Mouse (Mus musculus): ENCODE results near the gene Cd109. TPM values are rescaled to one million over a fixed set of nuclear protein-coding genes. Genes with fewer than 3 reads are reported as not detected.

Cd109 gene
- polyA plus RNA-seq, 1 experiment: 0.02 TPM

DNA sequence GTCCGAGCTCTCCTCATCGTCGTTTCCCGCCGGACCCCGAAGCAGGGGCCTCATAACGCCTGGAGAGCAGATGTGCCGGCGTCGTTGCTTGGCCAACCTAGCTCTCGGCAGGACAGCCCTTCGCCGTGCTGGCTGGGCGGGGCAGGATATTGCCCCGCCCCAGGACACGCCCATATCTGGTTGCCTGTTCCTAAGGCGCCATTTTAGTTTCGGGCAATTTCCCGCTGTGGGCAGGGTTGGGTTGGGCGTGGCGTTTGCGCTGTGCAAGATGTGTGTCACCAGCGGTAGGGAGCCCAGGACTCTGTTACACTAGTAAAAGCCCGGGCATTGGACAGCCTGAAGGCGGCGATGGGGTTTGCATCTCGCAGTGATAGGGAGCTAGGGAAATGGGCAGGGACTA lies 27.4 kb upstream of the Cd109 start, which contains the start of gene Slc17a5:
TSS of gene Slc17a5 (minus strand) at position 128 of the 400 bp plus-strand sequence.
- no peaks in the 10 kb centered on the region for H3K4me1 ChIP-seq (ENCODE audit: control insufficient read depth, insufficient read depth, insufficient read length)
- DNase-seq (ENCODE audit: low read depth in 1 of 2, low spot score in 2 of 2): peak; percentile 89 to 91
- H3K36me3 ChIP-seq (ENCODE audit: control insufficient read depth, insufficient read depth, low read length): no peaks in the 10 kb centered on the region
- under 1% methylated on average over 27 of the region's 27 CpGs for WGBS
- H3K27ac ChIP-seq (ENCODE audit: insufficient read depth, low read length): peak within 1 kb of the TSS; percentile 68
- no peaks in the 10 kb centered on the region for H3K27me3 ChIP-seq (ENCODE audit: control insufficient read depth, insufficient read depth, low read length)
- no peak for TF ChIP-seq CTCF (IDR thresholded peaks at IDR 0.05; ENCODE audit: extremely low read depth, insufficient read depth, insufficient read length, insufficient replicate concordance)
- TF ChIP-seq POLR2A (IDR thresholded peaks at IDR 0.05; ENCODE audit: low read depth, low read length): peak; percentile 33; the same call in 1 of the 2 replicates
- peak within 1 kb of the TSS; percentile 81 for H3K4me3 ChIP-seq (ENCODE audit: extremely low read depth, insufficient read depth, insufficient read length)

DNA sequence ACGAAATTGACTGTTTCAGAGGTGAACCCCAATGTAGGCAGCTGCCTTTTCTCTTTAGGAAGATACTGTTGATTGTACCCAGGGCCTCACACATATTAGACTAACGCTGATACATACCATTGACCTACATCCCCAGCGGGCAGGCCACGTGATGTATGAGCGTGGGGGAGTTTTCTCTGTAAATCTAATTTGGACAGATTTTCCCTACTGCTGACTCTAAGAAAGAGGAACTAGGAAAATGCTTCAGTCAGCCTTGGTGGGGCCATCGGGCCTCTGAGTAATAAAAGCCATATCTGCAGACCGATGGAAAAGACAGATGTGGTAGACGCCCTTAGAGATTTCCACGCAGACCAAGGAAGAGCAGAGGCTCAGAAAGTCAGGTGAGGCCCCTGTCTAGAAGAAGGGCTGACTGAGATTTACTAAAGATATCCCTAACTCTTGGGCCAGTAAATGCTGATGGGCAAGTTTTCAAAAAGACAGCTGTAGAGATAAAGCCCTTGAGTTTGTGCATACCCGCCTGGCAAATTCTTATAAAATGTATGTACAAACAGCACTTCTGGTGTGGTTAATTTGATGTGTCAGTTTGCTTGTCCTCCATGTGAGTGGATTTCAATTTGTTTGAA lies 26.8 kb upstream of the Cd109 start:
- 16% methylated on average over 10 of the region's 10 CpGs for WGBS
- no peak for TF ChIP-seq POLR2A (IDR thresholded peaks at IDR 0.05; ENCODE audit: low read depth, low read length)
- TF ChIP-seq CTCF (IDR thresholded peaks at IDR 0.05; ENCODE audit: extremely low read depth, insufficient read depth, insufficient read length, insufficient replicate concordance): no peak
- Histone ChIP-seq H3K36me3 (ENCODE audit: control insufficient read depth, insufficient read depth, low read length) (no peaks in the 10 kb centered on the region), H3K27me3 (ENCODE audit: control insufficient read depth, insufficient read depth, low read length) (no peaks in the 10 kb centered on the region), H3K4me1 (ENCODE audit: control insufficient read depth, insufficient read depth, insufficient read length) (no peaks in the 10 kb centered on the region), H3K27ac (ENCODE audit: insufficient read depth, low read length) (peak overlapping the region; percentile 68; the same call in 1 of the 2 replicates), H3K4me3 (ENCODE audit: extremely low read depth, insufficient read depth, insufficient read length) (peak overlapping the region; percentile 49)
- peak; percentile 48 to 58 for DNase-seq (ENCODE audit: low read depth in 1 of 2, low spot score in 2 of 2)

DNA sequence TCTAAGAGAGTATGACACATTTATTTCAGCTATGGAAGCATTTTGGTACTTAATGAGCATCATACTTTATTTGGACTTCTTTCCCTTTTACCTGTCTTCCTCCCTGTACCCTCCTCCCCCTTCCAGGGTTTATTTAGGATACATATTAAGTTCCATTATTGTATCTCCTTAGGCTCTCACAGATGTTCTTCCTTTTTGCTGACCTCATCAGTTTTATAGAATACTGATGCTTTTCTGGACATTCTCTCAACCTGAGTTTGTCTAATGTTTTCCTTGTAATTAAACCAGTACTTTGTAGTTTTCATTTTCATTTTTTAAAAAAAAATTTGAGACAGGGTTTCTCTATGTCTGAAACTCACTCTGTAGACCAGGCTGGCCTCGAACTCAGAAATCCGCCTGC lies 24.9 kb upstream of the Cd109 start:
- no peak overlapping the region for H3K27ac ChIP-seq (ENCODE audit: insufficient read depth, low read length)
- H3K27me3 ChIP-seq (ENCODE audit: control insufficient read depth, insufficient read depth, low read length): no peaks in the 10 kb centered on the region
- H3K4me1 ChIP-seq (ENCODE audit: control insufficient read depth, insufficient read depth, insufficient read length): no peaks in the 10 kb centered on the region
- TF ChIP-seq POLR2A (IDR thresholded peaks at IDR 0.05; ENCODE audit: low read depth, low read length): no peak
- TF ChIP-seq CTCF (IDR thresholded peaks at IDR 0.05; ENCODE audit: extremely low read depth, insufficient read depth, insufficient read length, insufficient replicate concordance): no peak
- DNase-seq (ENCODE audit: low read depth in 1 of 2, low spot score in 2 of 2): no peak
- no peak overlapping the region for H3K4me3 ChIP-seq (ENCODE audit: extremely low read depth, insufficient read depth, insufficient read length)
- H3K36me3 ChIP-seq (ENCODE audit: control insufficient read depth, insufficient read depth, low read length): no peaks in the 10 kb centered on the region
- whole genome bisulfite sequencing: 93% methylated on average over 2 of the region's 2 CpGs

DNA sequence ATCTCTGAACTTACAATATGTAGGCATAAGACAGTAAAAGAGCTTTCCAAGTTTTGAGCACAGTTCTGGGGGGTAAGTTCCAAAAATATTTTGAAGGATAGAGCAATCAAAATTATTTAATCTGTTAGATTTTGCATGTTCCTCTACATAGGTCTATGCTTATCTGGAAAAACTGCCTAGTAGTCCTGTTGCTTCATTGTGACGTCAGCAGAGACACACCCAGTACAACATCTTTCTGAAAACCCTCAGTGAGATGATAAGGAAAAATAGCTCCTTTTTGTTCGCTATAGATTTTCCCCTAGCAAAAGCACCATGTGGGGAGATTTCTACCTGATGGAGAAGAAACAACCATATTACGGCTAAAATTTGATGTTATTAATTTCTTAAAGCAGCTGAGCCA lies 20.1 kb upstream of the Cd109 start:
- no peak for TF ChIP-seq CTCF (IDR thresholded peaks at IDR 0.05; ENCODE audit: extremely low read depth, insufficient read depth, insufficient read length, insufficient replicate concordance)
- no peak for TF ChIP-seq POLR2A (IDR thresholded peaks at IDR 0.05; ENCODE audit: low read depth, low read length)
- H3K27ac ChIP-seq (ENCODE audit: insufficient read depth, low read length): no peak overlapping the region
- H3K27me3 ChIP-seq (ENCODE audit: control insufficient read depth, insufficient read depth, low read length): no peaks in the 10 kb centered on the region
- no peaks in the 10 kb centered on the region for H3K4me1 ChIP-seq (ENCODE audit: control insufficient read depth, insufficient read depth, insufficient read length)
- WGBS: 86% methylated on average over 3 of the region's 3 CpGs
- H3K4me3 ChIP-seq (ENCODE audit: extremely low read depth, insufficient read depth, insufficient read length): no peak overlapping the region
- DNase-seq (ENCODE audit: low read depth in 1 of 2, low spot score in 2 of 2): no peak
- H3K36me3 ChIP-seq (ENCODE audit: control insufficient read depth, insufficient read depth, low read length): no peaks in the 10 kb centered on the region

DNA sequence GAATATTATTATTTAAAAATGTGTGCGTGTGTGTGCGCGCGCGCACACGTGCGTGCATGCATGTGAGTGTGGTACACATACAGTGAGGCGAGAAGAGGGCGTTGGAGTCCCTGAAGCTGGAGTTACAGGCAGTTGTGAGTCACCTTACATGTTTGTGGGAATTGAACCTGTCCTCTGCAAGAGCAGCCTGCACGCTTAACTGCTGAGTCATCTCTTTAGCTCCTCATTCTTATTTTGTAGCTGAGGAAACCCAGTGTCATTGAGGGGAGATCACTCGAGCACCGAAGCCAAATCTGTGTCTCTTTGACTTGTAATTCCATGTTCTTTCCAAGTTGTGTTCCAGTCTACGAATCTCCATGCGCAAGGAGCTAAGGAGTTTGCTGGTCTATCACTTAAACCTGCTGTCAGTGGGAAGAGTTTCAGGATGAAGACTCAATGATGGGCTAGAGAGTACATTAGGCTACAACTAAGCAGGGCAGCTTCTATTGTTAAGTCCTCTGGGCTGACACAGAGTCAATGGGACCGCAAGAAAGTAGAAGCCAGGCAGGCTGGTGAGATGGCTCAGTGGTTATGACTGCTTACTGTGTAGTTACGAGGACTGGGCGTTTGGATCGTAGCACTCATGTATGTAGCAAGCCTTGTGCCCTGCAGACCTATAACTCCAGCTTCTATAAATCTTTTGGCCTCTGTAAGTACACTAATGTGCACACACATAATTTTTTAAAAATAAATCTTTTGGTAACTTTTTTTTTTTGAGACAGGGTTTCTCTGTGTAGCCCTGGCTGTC lies 19.4 kb upstream of the Cd109 start:
- Histone ChIP-seq H3K4me1 (ENCODE audit: control insufficient read depth, insufficient read depth, insufficient read length) (no peaks in the 10 kb centered on the region), H3K4me3 (ENCODE audit: extremely low read depth, insufficient read depth, insufficient read length) (no peak overlapping the region), H3K36me3 (ENCODE audit: control insufficient read depth, insufficient read depth, low read length) (no peaks in the 10 kb centered on the region), H3K27me3 (ENCODE audit: control insufficient read depth, insufficient read depth, low read length) (no peaks in the 10 kb centered on the region), H3K27ac (ENCODE audit: insufficient read depth, low read length) (no peak overlapping the region)
- DNase-seq (ENCODE audit: low read depth in 1 of 2, low spot score in 2 of 2): no peak
- TF ChIP-seq POLR2A (IDR thresholded peaks at IDR 0.05; ENCODE audit: low read depth, low read length): no peak
- no peak for TF ChIP-seq CTCF (IDR thresholded peaks at IDR 0.05; ENCODE audit: extremely low read depth, insufficient read depth, insufficient read length, insufficient replicate concordance)
- WGBS: 82% methylated on average over 18 of the region's 18 CpGs

DNA sequence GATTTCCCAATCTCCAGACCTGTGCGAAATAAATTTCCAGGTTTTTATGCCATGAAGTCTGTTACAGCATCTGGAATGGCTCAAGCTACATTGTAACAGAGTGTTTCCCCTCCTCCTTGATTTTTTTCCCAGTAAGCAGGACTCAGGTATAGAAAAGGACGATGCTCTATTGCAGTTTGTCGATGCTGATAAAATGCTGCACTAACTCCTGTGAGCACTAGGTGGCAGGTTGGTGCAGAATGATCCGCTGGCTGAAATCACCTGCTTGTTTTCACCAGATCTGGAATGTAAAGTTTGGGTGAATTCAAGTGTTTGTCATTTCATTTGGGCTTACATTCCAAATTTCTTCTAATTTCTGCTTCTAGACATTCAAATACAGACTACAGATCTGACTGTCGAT lies 18.5 kb upstream of the Cd109 start:
- H3K27me3 ChIP-seq (ENCODE audit: control insufficient read depth, insufficient read depth, low read length): no peaks in the 10 kb centered on the region
- no peak overlapping the region for H3K27ac ChIP-seq (ENCODE audit: insufficient read depth, low read length)
- H3K4me3 ChIP-seq (ENCODE audit: extremely low read depth, insufficient read depth, insufficient read length): no peak overlapping the region
- no peaks in the 10 kb centered on the region for H3K4me1 ChIP-seq (ENCODE audit: control insufficient read depth, insufficient read depth, insufficient read length)
- 9% methylated on average over 5 of the region's 5 CpGs for WGBS
- TF ChIP-seq CTCF (IDR thresholded peaks at IDR 0.05; ENCODE audit: extremely low read depth, insufficient read depth, insufficient read length, insufficient replicate concordance): peak; percentile 50; the same call in 1 of the 2 replicates
- TF ChIP-seq POLR2A (IDR thresholded peaks at IDR 0.05; ENCODE audit: low read depth, low read length): no peak
- peak in 1 of 2 experiments; percentile 35 for DNase-seq (ENCODE audit: low read depth in 1 of 2, low spot score in 2 of 2)
- no peaks in the 10 kb centered on the region for H3K36me3 ChIP-seq (ENCODE audit: control insufficient read depth, insufficient read depth, low read length)

All from spleen, adult 2 months (tissue).